Mouse (Mus musculus): ENCODE results near the gene Pnrc2.

- TF ChIP-seq POLR2A (IDR thresholded peaks at IDR 0.05; ENCODE audit: borderline replicate concordance, control insufficient read depth, low read depth, low read length), result no peak
- TF ChIP-seq CTCF (IDR thresholded peaks at IDR 0.05; ENCODE audit: control insufficient read depth, insufficient read depth, low read length), result no peak
Measured at GRCm38 (mm10) chr4:135821772-135822171, 51.9 kb downstream of the Pnrc2 start.
